9 mouse cellular contexts compared by ENCODE assay signal in the genomic region with DNA sequence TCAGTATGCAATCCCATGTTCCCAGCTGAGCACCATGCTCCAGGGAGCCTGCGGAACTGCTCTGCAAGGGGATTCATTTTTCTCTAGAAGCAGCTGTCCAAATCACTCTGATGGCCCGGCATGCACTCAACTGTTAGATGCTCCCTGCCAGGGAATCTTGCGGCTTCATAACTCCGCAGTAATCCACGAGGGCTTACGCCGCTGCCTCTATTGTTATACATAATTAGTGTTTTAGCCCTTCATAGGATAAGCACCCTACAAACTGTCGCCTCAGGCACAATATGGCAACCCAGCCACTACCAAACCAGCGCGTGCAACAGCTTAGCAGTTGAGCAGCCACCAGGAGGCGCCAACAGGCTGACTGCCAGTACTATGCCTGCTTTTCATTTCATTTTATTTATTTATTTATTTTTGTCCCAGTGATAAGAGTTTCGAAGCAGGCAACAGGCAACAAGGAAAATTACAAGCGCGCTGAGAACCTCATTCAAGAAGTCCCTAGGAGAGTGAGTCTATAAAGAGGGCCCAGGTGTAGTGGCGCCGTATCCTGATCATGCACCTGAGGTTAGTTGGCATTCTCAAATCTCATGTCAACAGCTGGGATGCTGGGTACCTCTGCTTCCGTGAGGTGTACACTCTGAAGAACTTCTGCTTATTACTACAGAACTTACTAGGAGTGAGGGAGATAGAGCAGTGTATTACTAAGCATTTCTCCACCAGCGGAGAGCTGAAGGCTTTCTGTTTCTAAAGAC.
DNase-seq lines count a peak whose midpoint lies in the region; ATAC-seq and TF ChIP-seq lines count a peak whose summit lies in the region.
"Had no signal": no experiment of that assay in that cellular context is flagged by ENCODE, and none has a peak within 500 bp of the region (broad histone marks: within the 10 kb centered on the region; RNA-seq: fewer than 3 reads in every experiment).

No protein-coding gene starts in this region.

- H3K27me3 ChIP-seq in forebrain, embryonic 14.5 days (replicated peaks; ENCODE audit: control insufficient read depth, insufficient read depth, low read length) = no peaks in the 10 kb centered on the region
- no peaks in the 10 kb centered on the region for H3K27me3 ChIP-seq in hindbrain, embryonic 14.5 days (ENCODE audit: control insufficient read depth, insufficient read depth, low read length)

- peak; percentile 90 for ATAC-seq in forebrain, embryonic 14.5 days
- peak; percentile 92 for ATAC-seq in hindbrain, embryonic 14.5 days (ENCODE audit: low FRiP score)

- no peaks in the 10 kb centered on the region for H3K4me1 ChIP-seq in forebrain, embryonic 14.5 days (ENCODE audit: control insufficient read depth, insufficient read depth, low read length)
- no peaks in the 10 kb centered on the region for H3K4me1 ChIP-seq in hindbrain, embryonic 14.5 days (replicated peaks; ENCODE audit: control insufficient read depth, insufficient read depth, low read length)

- intact Hi-C loops in left cerebral cortex, adult 2 months (cut with DNase I) = loop anchor here (5.0 kb wide), 2 partner anchors 501 to 806 kb away; partner anchors contain the start of gene Kcnq5

- H3K36me3 ChIP-seq in forebrain, embryonic 14.5 days (ENCODE audit: control insufficient read depth, insufficient read depth, low read length) = no peaks in the 10 kb centered on the region
- H3K36me3 ChIP-seq in hindbrain, embryonic 14.5 days (replicated peaks; ENCODE audit: control insufficient read depth, insufficient read depth) = no peaks in the 10 kb centered on the region

- peak overlapping the region; percentile 21; the same call in 1 of the 2 replicates for H3K4me2 ChIP-seq in forebrain, embryonic 14.5 days (ENCODE audit: low read length)
- H3K4me2 ChIP-seq in hindbrain, embryonic 14.5 days (replicated peaks) = peak overlapping the region; percentile 40

- no peak overlapping the region for H3K9ac ChIP-seq in forebrain, embryonic 14.5 days (ENCODE audit: low read length)
- H3K9ac ChIP-seq in hindbrain, embryonic 14.5 days = no peak overlapping the region

- H3K9me3 ChIP-seq in forebrain, embryonic 14.5 days (replicated peaks; ENCODE audit: control insufficient read depth, low read length) = no peaks in the 10 kb centered on the region
- no peaks in the 10 kb centered on the region for H3K9me3 ChIP-seq in hindbrain, embryonic 14.5 days (ENCODE audit: control insufficient read depth, low read length)

- WGBS in forebrain, embryonic 14.5 days = 44% methylated on average over 18 of the region's 18 CpGs
- WGBS in hindbrain, embryonic 14.5 days = 44% methylated on average over 18 of the region's 18 CpGs

- peak; percentile 18 for DNase-seq in NIH3T3 (ENCODE audit: low read depth)
- DNase-seq in brain, embryonic 18.5 days (ENCODE audit: low read depth, low spot score) = peak; percentile 34
- peak; percentile 86 for DNase-seq in forebrain, embryonic 14.5 days (ENCODE audit: low spot score)
- DNase-seq in hindbrain, embryonic 14.5 days (ENCODE audit: low spot score) = peak; percentile 76
- peak; percentile 57 to 62 for DNase-seq in left cerebral cortex, adult 2 months (ENCODE audit: extremely low spot score in 1 of 2, low spot score in 2 of 2)
- DNase-seq in mesoderm, embryonic 11.5 days (ENCODE audit: low read depth, low spot score) = peak; percentile 66
- peak; percentile 91 for DNase-seq in right cerebral cortex, postnatal 4 days
- DNase-seq in c-Kit-positive CD71-positive TER-119-positive erythroid progenitor cells, embryonic 14.5 days (ENCODE audit: low spot score) = no peak

- no peak overlapping the region for H3K27ac ChIP-seq in forebrain, embryonic 14.5 days (ENCODE audit: low read depth, low read length)
- H3K27ac ChIP-seq in hindbrain, embryonic 14.5 days = no peak overlapping the region
- H3K27ac ChIP-seq in left cerebral cortex, adult 2 months = no peak overlapping the region
- H3K27ac ChIP-seq: macrophage had no signal

- H3K4me3 ChIP-seq in forebrain, embryonic 14.5 days (ENCODE audit: low read depth, low read length) = no peak overlapping the region
- no peak overlapping the region for H3K4me3 ChIP-seq in hindbrain, embryonic 14.5 days (replicated peaks; ENCODE audit: low read length)
- H3K4me3 ChIP-seq in left cerebral cortex, adult 2 months = no peak overlapping the region

- peak; percentile 70 for TF ChIP-seq CTCF in left cerebral cortex, adult 2 months (IDR thresholded peaks at IDR 0.05)
